Mouse (Mus musculus): ENCODE results near the gene Anapc4.

Gene Anapc4

GRCm38 (mm10) chr5:52868918-52869703 lies 35.3 kb downstream of the Anapc4 start:
- no peak for DNase-seq (ENCODE audit: low spot score in 2 of 2)

- no peak for DNase-seq (ENCODE audit: low spot score in 2 of 2)
Measured at GRCm38 (mm10) chr5:52871461-52871860, 37.6 kb downstream of the Anapc4 start.

GRCm38 (mm10) chr5:52871986-52872385 lies 38.2 kb downstream of the Anapc4 start:
- no peak for DNase-seq (ENCODE audit: low spot score in 2 of 2)

GRCm38 (mm10) chr5:52878847-52879246 lies 45.0 kb downstream of the Anapc4 start:
- DNase-seq (ENCODE audit: low spot score in 2 of 2) = peak in 1 of 2 experiments; percentile 29

- DNase-seq (ENCODE audit: low spot score in 2 of 2) = no peak
Measured at GRCm38 (mm10) chr5:52879926-52880325, 46.1 kb downstream of the Anapc4 start.

GRCm38 (mm10) chr5:52882446-52882845 lies 48.6 kb downstream of the Anapc4 start:
- DNase-seq (ENCODE audit: low spot score in 2 of 2) = no peak

- peak in 1 of 2 experiments; percentile 9 for DNase-seq (ENCODE audit: low spot score in 2 of 2)
Measured at GRCm38 (mm10) chr5:52887085-52887484, 53.3 kb downstream of the Anapc4 start.

- DNase-seq (ENCODE audit: low spot score in 2 of 2) = no peak
Measured at GRCm38 (mm10) chr5:52889919-52890318, 56.1 kb downstream of the Anapc4 start.

- DNase-seq (ENCODE audit: low spot score in 2 of 2) = no peak
Measured at GRCm38 (mm10) chr5:52891949-52892835, 58.4 kb downstream of the Anapc4 start.

GRCm38 (mm10) chr5:52893938-52894337 lies 60.1 kb downstream of the Anapc4 start:
- DNase-seq (ENCODE audit: low spot score in 2 of 2) = no peak

- DNase-seq (ENCODE audit: low spot score in 2 of 2) = no peak
Measured at GRCm38 (mm10) chr5:52904246-52904645, 70.4 kb downstream of the Anapc4 start.

GRCm38 (mm10) chr5:52904671-52905070 lies 70.9 kb downstream of the Anapc4 start:
- no peak for DNase-seq (ENCODE audit: low spot score in 2 of 2)

- DNase-seq (ENCODE audit: low spot score in 2 of 2) = no peak
Measured at GRCm38 (mm10) chr5:52908246-52908645, 74.4 kb downstream of the Anapc4 start.

- no peak for DNase-seq (ENCODE audit: low spot score in 2 of 2)
Measured at GRCm38 (mm10) chr5:52910159-52910591, 76.4 kb downstream of the Anapc4 start.

GRCm38 (mm10) chr5:52911286-52911870 lies 77.6 kb downstream of the Anapc4 start:
- no peak for DNase-seq (ENCODE audit: low spot score in 2 of 2)

- DNase-seq (ENCODE audit: low spot score in 2 of 2) = no peak
Measured at GRCm38 (mm10) chr5:52913711-52914110, 79.9 kb downstream of the Anapc4 start.

- DNase-seq (ENCODE audit: low spot score in 2 of 2) = no peak
Measured at GRCm38 (mm10) chr5:52916186-52916585, 82.4 kb downstream of the Anapc4 start.

Measured in heart, adult 9 months (tissue).